Mouse (Mus musculus): ENCODE measurements around the gene Gm10964.
A peak's percentile ranks its signal among the peaks of the same experiment; 100 is the strongest.
"Not testable (repeated sequence)": the region's sequence is repeated elsewhere in the genome, so short reads cannot be mapped to it uniquely, and the experiment has no call there.

Gene Gm10964

GRCm38 (mm10) chr3:103778660-103779059 is 39.5 kb downstream of the Gm10964 start:
- no peak for DNase-seq (ENCODE audit: low read depth, low spot score)

GRCm38 (mm10) chr3:103779183-103779582 is 40.0 kb downstream of the Gm10964 start:
- no peak for DNase-seq (ENCODE audit: low read depth, low spot score)

DNA sequence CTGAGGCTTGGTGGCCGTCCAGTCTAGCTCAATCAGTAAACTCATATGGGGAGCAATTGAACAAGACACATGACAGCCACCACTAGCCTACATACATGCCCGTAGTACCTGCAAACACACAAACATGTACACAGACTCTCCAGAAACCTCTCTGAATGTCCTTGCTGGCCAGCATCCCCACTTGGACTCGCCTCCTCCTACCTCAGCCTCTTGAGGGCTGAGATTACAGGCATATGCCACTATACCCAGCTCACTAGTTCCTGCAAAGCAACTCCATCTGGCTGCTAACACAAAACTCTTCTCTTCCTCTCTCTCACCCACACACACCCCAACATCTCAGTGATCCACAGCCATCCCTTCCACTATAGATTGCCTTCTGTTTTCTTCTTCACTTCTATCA is 41.1 kb downstream of the Gm10964 start:
- no peak for DNase-seq (ENCODE audit: low read depth, low spot score)

DNA sequence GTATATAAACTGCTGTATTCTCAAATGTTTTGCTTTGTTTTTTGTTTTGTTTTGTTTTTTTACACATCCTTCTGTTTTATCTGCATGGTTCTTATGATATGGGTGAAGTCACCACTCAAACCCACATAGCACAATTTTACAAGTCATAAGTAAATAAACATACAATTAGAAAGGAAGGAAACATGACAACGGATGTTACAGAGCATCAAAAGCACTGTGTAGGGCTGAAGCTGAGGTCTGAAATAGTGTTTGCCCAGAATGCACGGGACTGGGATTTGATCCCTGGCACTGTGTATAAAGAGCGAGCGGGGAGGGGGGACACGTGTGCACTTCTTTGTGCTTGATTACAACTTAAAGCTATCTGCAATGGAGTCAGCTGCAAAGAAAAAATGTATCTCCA is 41.6 kb downstream of the Gm10964 start:
- DNase-seq (ENCODE audit: low read depth, low spot score), result no peak

GRCm38 (mm10) chr3:103782844-103783609 is 43.9 kb downstream of the Gm10964 start:
- DNase-seq (ENCODE audit: low read depth, low spot score), result no peak

GRCm38 (mm10) chr3:103787225-103787624 is 48.1 kb downstream of the Gm10964 start:
- DNase-seq (ENCODE audit: low read depth, low spot score), result no peak

DNA sequence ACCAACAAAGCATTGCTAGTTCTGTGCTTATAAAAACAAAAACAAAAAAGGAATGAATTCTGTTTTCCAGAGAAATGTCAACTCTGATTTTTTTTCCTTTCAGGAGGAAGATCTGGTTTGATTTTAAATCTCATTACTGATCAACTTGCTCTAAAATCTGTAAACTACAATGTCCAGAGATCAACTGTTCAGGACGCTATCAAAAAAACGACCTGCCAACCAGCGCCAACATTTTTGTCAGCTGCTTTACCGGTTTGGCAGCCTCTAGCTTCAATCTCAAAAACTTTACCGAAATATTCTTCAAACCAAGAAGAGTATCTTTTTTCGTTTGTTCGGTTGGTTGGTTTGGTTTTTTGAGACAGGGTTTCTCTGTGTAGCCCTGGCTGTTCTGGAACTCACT is 49.9 kb downstream of the Gm10964 start:
- no peak for DNase-seq (ENCODE audit: low read depth, low spot score)

- no peak for DNase-seq (ENCODE audit: low read depth, low spot score)
These were observed 50.8 kb downstream of the Gm10964 start for GRCm38 (mm10) chr3:103789891-103790345.

GRCm38 (mm10) chr3:103790346-103791145 is 51.4 kb downstream of the Gm10964 start:
- DNase-seq (ENCODE audit: low read depth, low spot score), result peak; percentile 75

DNA sequence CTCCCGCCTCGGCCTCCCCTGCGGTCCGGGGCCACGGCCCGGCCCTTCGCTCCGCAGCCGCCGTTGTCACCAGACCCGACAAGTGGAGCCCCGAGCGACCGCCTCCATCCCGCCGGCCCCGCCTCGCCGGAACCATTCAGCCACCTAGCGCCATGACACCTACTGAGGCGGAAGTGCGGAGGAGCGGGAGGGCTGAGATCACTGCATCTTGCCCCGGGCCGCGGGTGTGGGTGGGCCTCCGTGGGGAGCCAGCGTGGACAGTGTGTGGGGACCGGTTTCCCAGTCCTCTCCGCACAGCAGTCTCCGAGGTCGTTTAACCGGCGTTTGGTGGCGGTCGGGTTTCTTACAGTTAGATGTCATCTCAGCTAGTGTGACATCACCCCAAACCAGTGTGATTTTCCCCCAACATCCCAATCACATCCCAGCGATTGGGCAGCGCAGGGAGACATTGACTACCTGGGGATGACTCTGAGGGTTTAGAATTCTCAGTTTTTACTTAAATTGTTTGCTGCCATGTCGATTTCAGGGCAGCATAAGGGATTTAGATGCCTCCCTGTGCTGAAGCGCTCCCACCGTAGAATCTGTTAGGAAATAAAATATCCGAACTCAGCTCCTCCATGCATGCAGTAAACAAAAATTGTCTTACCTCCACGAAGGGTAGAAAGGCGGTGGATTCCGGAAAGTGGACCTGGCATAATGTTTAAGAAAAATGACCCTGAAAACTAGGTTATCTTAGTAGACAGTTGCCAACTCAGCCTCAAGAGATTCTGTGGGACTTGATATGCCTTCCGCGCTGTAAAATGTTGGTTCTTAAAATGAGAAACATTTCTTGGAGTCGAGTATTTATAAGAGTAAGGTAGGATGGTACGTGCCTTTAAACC is 52.3 kb downstream of the Gm10964 start, which contains the start of gene Hipk1:
Hipk1 (minus strand) TSS at position 334 of the 881 bp plus-strand sequence.
- peak; percentile 93 for DNase-seq (ENCODE audit: low read depth, low spot score)

- not testable (repeated sequence) for DNase-seq (ENCODE audit: low read depth, low spot score)
These were observed 52.9 kb downstream of the Gm10964 start for GRCm38 (mm10) chr3:103792111-103792406.

- DNase-seq (ENCODE audit: low read depth, low spot score), result no peak
These were observed 53.4 kb downstream of the Gm10964 start for GRCm38 (mm10) chr3:103792566-103792965.
